Mouse (Mus musculus) adrenal gland, postnatal 25 days (tissue): ENCODE measurements at regions not wholly inside any gene's neighbourhood (a gene's known extent, or its start where the extent isn't known, plus 50 kb on each side); places are given as distances from the start of the nearest gene placed in this dataset.

Source experiments
- DNase-seq: peaks from one replicate; pipeline ENCODE4 v3.0.0; 2021; ENCODE audit warnings: mixed read lengths

- DNase-seq, result no peak
Observed at GRCm38 (mm10) chr16:30736662-30737326, 137.3 kb downstream of the Fam43a start.

GRCm38 (mm10) chr16:30737524-30737923 is 138.0 kb downstream of the Fam43a start:
- DNase-seq, result no peak

GRCm38 (mm10) chr16:30739651-30740050 is 140.1 kb downstream of the Fam43a start:
- no peak for DNase-seq

DNA sequence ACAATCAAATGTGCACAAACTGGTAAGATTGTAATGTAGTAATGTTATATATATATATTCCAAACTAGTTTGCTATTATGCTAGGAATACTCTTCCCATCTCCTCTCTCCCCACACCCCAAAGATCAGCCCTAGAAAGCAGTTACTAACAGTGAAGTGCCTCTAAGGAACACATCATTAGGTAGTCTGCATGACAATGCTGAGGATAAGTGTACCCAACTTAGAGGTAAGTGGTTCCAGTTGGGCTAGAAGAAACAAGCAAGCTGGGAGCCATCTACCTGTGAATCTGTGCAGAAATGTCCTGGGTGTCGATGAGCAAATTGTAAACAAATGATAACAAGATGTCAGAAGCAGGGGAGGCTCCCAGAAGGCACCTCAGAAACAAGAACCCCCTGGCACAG is 141.7 kb downstream of the Fam43a start:
- DNase-seq, result no peak

GRCm38 (mm10) chr16:30742474-30742873 is 143.0 kb downstream of the Fam43a start:
- no peak for DNase-seq

GRCm38 (mm10) chr16:30743566-30743965 is 144.0 kb downstream of the Fam43a start:
- no peak for DNase-seq

- DNase-seq, result no peak
Observed at GRCm38 (mm10) chr16:30744237-30744636, 144.7 kb downstream of the Fam43a start.

DNA sequence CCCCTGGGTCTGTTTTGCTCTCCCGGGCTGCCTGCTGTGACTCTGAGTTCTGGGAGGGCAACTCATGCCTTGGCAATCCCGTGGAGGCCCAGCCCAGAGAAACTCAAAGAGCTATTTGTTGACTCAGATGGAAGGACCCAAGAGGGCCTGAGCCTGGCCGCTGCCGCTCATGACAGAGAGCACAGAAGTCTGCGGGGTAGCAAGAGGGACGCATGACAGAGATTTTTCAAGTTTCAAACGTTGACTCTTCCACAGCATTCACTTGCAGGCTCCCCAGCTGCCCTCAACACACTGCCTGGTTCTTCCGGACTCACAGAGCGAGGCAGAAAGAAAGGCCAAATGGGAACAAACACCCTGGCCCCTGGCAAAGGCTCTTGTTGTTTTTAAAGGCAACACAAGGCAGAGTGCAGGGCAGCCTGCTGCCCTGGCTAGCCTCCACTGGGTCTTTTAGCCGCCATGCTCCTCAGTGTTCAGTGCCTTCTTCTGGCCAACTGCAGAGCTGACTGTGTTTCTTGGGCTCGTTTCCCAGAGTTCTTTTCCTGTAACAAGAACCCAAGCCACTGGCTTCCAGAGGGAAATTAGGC is 146.2 kb downstream of the Fam43a start:
- no peak for DNase-seq

DNA sequence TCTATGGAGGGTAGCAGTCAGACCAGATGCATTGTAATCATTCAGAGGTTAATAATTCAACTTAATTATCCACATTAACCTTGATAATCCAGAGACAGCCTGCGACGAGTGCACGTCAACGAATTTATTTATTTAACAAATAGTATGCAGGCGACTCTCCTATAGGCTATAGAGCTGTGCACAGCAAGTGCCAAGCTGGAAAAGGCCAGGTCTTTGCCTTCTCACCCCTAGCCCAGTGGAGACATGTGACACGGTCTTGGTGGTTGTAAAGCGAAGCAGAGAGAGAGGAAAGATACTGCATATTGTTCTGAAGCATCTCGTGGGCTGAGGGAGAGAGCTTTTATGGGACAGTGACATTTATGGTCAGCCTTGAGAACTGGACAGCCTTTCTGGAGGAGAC is 146.7 kb downstream of the Fam43a start:
- DNase-seq, result no peak

GRCm38 (mm10) chr16:30749841-30750240 is 150.3 kb downstream of the Fam43a start:
- peak; percentile 17 for DNase-seq

- no peak for DNase-seq
Observed at GRCm38 (mm10) chr16:30755771-30756170, 156.2 kb downstream of the Fam43a start.

GRCm38 (mm10) chr16:30756678-30757077 is 157.2 kb downstream of the Fam43a start:
- no peak for DNase-seq

DNA sequence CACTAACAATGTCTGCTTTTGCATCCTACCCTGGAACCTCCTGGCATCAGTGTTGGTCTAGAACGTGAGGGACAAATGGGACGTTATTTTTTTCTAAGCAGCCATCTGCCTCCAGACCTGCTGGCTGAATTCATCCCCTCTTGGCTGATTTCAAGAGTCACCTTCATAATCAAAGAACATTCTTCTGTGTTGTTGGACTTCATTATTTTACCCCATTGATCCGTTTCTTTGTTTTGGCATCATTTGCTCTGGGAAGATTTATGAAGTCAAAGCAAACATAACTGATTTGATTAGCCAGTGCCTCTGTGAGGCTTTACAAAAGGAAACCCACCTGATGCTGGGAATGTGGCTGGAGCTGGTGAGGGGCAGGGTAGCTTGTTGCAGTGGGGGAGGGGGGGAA is 158.0 kb downstream of the Fam43a start:
- DNase-seq, result no peak

GRCm38 (mm10) chr16:30758041-30758440 is 158.5 kb downstream of the Fam43a start:
- DNase-seq, result no peak

DNA sequence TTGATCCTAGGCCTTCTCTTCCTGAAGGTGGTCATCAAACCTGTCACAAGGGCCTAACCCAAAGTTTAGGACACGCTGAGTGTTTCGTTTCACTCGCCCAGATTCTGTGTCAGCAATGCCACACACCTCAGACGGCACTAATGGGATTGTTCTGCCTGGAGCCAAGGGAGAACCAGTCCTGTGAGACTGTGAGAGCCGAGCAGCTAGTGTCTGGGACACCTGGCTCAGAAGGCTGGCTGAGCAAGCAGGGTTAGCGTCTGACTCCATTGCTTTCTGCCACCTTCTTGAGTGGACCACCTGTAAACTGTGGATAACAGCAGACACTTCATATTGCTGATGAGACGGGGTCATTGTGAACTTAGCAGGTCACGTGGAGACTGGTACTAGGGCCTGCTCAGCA is 160.0 kb downstream of the Fam43a start:
- DNase-seq, result no peak

- DNase-seq, result no peak
Observed at GRCm38 (mm10) chr16:30761201-30761710, 161.7 kb downstream of the Fam43a start.

DNA sequence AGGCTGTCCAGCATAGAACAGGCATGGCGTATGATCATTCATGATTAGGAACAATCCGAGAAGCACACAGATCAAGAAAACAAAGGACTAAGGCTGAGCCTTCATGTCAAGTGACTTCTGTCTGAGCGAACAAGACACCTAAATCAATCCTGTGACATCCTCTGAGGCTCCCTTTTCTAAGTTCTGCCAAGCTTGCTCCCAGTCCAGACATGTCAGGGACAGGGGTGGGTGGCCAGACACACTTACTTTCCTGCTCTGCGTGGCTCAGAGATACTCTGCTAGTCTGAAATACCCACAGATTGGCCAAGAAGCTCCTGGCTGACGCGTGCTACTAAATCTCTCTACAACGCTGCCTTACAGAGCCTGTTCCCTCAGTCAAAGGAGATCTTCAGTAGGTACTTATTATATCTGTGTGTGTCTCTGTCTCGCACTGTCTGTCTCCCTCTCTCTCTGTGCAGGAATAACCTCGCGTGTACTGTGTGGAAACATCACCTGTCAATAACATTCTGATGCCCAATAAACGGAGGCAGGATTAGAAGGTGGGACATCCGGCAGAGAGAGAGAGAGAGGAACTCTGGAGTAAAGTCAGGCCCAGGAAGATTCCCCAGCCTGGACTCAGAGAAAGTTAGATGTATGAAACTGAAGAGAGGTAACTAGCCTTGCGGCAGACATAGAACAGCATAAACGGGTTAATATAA is 163.5 kb downstream of the Fam43a start:
- no peak for DNase-seq

DNA sequence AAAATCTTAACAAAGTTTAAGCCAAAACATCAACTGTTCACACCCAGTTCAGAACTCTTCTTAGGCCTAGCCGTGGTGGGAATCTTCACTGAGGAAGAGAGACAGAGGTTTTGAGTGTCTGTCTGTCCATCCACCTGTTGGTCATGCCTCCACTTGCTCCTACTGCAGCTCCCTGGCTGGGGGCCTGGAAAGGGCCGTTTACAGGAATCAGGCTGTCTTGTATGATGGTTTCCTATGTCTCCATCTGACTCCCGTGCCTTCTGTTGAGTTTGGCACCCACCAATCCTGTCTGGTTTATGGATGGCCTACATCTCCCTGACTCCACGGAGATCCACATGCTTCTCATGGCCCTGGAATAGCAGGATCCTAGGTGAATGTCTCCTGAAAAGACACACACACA is 166.1 kb downstream of the Fam43a start:
- no peak for DNase-seq

DNA sequence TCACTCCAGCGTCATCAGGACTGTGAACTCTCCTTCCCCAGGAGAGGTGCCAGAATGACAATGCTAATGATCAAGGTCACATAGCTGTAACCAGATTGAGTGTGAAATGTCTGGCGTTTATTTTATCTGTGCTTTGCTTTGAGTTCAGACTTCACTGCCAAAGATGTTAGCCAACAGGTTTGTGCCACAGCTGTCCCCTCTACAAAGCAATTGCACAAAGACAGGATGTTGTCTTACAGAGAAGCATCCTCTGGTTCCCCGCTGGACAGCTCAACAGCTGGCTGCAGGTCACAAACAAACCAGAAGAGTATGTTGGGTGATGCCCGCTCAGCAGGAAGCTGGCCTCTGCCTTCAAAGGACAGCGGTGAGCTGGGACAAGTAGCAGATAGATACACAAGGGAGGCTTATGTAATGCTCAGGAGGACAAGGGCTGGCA is 169.5 kb downstream of the Fam43a start:
- peak; percentile 25 for DNase-seq

DNA sequence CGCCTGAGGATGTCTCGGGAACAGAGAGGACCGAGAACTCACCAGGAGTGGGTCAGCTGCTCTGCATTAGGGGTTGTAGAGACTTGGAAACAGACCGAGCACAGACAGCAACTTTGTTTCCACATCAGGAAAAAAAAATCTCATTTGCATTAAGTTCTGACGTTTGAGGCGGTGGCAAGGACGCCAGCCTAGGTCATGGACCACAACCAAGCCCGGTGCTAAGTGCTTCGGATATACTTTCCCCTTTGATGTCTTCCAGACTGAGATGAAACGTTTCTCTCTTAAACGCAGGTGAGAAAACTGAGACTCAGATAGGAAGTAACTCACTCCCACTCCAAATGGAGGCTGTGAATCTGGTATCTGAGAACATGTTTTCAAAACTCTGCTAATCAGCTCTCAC is 169.9 kb downstream of the Fam43a start:
- no peak for DNase-seq

DNA sequence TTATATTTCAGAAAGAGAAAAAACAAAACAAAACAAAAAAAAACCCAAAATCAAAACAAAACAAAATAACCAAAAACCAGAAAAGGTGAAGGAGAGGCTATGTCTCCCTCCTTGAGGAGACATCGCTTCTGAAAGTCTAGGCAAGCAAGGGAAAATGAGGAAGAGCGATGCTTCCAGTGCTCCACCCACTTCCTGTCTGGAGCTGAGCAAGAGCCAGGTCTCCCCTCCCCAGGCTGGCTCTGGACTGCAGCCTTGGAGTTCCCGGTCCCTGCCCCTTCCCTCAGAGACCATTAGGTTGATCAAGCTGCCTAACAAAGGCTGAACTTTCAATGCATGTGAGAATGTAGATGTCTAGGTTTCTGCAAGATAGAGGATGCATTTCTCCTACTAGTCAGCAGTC is 173.3 kb downstream of the Fam43a start:
- DNase-seq, result no peak

- DNase-seq, result peak; percentile 58
Observed at GRCm38 (mm10) chr16:30774951-30775661, 175.6 kb downstream of the Fam43a start.
